Mouse (Mus musculus): ENCODE measurements around the gene Higd1a.

The Higd1a gene

DNA sequence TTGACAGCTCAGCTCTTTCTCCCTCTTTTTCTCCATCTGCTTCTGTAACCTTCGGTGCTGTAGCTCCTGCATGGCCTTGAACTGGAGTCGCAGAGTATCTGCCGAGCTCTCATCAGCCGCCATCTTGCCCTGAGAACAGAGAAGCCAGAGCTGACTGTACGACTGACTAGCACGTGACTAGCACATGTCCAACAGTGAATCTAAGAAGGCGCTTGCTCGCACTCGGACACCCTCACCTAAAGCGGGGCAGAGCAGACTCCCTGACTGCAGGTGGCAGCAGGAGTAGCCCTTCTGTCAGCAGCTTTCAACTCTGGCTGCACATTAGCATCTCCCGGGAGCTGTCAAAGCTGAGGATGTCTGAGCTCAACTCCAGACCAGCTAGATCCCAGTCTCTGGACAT, 24.3 kb downstream of the Higd1a start:
- DNase-seq = no peak

DNA sequence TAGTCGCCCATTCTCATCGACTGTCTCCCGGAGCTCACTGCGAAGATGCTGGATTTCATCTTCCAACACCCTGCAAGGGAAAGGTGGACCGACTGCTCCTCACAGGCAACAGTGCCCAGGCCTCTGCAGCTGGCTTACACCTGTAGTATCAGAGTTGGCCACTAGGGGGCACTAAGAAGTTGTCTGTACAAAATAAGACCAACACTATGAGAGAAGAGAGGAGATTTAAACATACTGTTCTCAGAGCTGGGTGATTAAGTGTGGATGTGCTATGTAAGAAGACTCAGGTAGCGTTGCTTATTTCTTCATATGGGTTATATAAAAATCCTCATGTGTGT, 27.2 kb downstream of the Higd1a start:
- peak; percentile 86 to 89 for DNase-seq

DNA sequence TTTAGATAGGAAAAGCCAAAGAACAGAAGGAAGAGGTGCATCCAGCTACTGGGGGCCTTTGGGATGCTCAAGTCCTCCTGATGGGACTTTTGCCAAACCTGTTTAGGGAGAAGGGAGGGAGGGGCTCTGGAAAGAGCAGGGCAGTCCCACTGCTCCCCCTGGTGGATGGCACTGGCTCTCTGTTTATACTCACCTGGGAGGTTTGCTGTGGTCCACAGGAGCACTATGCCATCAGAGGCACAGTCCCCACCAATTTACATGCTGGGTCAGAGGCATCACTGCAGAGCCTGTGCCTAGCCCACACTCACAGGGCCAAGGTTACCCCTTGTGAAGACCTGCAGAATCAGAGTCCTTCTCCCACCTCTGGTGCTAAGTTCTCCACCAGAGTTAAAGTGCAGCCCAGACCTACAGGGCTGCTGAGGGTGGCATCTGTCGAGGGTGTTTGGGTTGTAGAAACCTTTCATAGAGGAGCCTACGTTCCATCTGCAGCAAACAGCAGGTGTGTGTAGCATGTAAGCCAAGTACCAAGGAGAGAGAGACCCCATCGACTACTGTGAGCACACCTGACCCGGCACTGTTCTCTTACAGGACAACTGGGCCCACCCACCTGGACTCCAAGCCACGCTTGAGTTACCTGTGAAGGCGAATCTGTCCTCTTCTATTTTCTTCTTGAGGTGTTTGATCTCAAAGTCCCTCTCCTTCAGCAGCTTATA, 27.8 kb downstream of the Higd1a start:
- peak; percentile 55 to 57 for DNase-seq

DNA sequence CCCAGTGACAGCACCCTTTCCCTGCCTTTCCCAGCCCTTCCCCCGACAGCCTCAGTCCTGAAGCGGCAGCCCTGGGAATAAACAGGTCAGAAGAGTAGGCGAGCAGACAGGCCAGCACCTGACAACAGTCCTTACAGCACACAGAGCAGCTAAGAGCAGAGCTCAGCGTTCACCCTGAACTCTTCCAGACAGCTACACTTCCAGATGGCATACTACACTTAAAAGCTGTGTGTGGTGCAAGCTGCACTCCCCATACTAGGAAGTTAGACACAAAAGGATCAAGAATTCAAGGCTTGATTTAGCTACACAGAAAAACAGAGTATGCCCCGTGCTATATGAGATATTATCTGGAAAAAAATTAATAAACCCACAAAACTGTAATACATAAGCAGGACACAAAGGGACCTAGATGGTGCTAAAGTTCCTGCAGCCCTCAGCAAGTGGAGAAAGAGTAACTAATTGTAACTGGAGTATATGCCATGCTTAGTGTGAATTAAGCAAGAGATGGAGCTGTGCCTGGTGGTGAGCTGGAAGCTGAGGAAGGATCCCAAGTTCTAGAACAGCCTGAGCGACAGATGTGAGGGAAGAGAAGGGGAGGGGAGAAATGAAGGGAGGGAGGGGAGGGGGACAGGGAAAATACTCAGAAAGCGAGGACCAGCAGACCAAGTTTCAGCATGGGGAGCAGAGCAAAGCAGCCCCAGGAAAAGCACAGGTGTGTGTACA, 28.7 kb downstream of the Higd1a start:
- no peak for DNase-seq

DNA sequence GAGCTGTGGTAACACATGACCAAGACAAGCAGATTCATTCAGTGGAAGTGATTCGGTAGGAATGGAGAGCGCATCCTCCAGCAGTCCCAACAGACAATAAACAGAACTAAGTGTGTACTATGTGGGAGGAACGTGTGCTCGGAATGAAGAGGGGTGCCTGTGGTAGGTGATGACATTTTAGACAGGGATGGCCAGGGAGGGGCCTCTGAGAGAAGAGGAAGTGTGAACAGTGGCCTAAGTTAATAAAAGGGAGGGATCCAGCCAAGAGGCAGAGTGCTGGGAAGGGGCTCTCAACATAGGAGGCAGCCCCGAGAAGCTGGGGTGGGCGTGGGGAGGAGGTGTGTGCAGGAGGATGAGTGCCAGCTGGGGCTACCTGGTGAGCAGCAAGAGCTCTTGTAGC, 29.8 kb downstream of the Higd1a start:
- no peak for DNase-seq

DNA sequence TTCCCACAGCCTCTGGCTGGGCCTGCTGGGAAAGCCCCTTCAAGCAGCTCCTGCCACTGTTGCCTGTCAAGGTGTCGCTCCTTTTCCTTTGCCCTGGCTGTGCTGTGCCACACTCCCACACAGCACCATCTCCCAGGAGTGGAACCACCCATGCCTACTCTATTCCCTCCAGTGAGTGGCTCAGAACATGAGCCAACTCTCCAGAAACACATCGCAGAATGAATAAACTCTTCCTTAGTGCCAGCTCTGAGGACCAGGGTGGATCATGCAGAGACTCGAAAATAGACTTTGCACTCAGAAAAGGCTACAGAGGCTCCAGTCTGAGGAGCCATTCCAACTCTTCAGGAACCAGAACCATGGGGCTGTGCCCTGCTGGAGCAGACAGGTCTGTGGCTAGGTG, 31.8 kb downstream of the Higd1a start:
- DNase-seq = no peak

DNA sequence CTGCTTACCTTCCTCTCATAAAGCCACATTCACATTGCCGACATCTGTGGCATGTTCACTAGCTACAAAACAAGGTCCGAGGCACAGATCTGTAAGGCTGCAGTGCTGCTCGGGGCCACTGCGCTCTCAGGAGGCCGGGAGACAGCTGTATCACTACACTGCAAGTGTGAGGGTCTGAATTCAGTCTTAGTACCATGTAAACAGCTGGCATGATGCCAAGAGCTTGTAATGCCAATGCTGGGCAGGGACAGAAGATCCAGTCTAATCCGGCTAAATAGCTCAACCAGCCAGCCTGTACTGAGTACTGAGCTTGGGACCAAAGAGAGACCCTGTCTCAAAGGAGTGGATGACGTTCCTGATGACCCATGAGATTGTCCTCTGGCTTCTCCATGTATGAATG, 34.2 kb downstream of the Higd1a start:
- no peak for DNase-seq

DNA sequence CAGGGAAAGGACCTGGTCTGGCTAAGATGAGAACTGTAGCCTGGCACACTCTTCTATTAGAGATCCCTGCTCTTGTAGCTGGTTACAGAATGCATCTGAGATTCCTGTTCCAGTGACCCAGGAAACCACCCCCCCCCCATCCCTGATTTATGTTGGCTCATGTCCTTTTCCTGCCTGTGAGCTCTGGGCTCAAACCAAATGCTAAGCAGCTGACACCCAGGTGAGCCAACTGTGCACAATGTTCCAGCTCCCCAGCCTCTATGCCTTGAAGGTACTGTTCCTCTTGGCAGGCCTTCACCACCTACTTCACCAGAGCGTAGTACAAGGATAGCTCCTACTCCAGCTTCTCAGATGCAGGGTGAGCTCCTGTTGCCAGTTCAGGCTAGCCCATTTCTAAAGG, 35.1 kb downstream of the Higd1a start:
- no peak for DNase-seq

DNA sequence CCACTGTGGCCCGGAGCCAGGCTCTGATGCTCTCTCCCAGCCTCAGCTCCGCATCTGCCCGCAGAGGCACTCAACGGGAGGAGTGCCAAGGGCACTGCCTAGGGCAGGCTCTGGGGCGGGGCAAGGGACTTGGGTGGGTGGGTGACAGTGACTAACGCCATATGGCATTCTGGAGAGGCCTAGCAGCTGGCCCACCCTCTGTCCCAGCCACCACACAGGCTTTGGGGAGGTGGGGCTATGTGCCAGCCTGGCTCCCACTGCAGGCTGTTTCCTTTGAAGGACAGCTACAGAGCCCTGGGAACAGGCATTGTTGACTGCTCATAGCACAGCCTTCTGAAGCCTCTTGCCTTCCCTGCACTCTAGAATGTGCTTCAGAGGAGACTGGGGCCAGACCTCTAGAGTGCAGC, 35.6 kb downstream of the Higd1a start:
- DNase-seq = no peak

DNA sequence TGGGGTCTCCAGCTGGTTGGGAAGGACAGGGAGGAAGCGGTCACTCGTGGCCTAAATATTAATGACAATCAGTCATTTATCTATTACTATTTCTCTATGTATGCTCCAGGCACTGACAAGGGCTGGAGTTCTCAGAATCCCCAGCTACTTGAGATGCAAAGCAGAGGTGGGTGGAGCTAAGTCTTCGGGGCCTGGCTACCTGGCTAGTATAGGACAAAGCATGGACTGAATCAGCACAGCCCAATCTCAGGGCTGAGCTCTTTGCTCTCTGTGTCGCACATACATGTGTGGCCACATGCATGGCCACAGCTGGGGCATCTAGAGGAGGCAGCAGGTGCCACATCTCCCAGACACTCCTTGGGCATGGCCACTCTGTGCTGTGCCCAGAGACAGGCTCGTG, 37.4 kb downstream of the Higd1a start:
- no peak for DNase-seq

DNA sequence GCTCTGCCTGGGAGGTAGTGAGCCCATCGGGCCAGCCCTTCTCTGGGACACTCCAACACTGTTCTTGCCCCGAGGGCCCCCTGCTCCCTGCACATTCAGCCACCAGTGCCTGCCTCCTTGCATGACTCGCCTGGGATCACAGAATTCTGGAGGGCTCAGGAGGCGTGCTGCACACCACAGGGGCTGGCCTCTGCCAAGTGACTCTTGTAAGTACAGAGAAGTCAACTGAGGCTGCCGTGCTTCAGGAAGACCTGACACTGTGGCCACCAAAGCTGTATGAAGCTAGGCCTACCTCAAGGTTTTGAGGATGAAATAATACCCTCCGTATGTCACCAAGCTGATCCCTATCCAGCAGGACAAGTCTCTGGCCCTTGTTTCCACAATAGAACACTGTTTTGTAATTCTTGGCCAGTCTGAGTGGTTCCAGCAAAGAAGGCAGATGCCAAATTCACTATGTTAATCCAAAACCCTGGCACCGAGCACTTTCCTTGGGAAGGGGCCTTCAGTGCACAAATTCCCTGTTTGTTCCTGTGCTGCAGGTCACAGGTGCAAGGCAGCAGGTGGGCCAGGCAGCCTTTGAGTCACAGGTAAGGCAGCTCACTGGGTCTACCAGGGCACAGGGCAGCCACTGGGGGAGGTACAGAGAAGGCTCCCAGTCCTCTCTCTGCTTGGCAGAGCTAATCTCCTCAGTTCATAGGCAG, 38.2 kb downstream of the Higd1a start:
- no peak for DNase-seq

DNA sequence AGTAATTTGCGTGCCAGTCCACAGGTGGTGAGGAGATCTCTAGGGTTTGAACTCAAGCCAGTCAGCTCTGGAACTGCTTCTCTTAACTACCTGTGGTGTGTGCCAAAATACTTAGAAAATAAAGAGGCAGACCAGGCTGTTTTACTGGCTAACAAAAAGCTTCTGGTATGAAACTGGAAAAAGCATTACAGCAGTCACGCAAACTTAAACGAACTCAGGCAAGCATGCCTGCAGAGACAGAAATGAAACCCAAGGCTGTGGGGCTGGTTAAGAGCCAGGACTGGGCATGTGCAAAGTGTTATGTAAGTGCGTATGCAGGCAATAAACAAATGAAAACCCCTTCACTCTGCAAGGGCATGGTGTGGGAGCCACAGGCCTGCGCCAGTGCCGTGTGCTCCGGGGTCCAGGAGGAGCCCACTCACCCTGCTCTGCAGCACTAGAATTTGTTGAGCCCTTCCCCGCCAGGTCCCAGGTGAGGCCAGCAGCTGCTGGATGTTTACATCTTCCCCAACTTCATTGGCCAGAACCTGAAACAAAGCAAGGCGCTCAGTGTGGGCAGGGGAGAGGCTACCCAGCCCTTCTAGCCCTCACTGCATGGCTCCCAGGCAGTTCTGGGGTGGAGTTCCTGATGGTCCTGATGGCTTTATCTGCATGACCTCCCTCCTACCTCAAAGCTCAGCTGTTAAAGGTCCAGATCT, 38.9 kb downstream of the Higd1a start:
- no peak for DNase-seq

DNA sequence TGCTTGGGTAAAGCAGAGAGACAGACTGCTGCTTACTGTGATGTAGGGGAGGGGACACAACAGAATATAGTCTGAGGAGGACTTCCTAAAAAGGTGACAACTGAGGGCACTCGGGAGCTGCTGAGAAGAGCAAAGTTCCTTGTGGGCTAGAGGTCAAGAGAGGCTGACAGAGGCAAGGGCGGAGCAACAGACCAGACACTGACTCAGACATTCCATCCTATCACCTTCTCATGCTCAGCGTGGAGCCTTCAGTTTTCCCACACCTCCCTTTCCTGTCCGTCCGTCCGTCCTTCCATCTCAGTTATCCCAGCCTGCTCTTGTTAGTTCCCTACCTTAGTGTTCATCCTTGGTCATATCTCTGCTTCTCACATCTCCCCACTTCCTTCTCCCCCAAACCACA, 43.0 kb downstream of the Higd1a start:
- no peak for DNase-seq

DNA sequence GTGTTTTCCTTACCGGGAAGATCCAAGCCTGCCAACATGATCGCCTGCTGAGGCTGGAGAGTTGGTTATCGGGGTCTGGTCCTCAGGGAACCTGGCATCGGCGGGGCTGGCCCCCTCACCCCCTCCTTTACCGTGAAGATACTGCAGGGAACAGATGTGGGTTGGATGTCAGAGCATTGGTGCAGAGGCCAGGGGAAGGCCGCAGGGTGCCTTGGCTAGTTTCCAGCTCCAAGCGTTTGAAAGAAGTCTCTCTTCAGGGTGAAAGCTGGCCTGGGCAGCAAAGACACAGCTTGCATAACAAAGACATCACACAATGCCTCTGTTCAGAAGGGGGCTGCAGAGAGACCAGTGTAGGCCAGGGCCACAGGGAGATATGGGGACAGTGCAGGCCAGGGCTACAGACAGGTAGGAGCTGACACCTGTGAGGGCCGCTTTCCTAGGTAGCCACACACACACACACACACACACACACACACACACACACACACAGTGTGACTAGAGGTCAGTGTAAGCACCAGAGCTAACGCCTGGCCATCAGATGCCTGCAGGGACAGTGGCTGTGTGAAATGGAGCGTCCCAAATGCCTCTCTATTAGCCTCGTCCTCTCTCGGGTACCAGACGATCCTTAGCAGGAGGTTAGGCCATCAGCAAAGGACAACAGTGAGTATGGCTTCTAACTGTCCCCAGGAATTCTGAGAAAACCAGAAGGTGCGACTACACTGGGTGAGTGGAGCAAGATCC, 47.9 kb downstream of the Higd1a start:
- DNase-seq = no peak

DNA sequence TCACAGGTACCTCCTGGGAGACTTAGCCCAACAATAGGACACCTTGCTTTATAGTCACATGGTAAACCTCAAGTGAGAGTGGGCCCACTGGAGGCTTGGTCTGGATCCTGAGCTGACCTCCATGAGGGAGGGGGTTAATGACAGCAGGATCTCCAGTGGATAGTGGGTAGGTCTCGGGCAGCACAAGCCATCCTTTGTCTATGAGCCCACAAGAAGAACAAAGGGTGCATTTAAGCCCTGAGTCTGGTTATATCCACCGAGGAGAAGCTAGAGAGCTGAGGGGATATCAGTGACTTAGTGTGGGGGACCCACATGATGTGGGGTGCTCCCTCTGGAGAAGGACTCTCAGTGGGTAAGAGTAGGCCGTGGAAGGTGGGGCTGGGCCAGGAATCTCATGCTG, 49.7 kb downstream of the Higd1a start:
- DNase-seq = no peak

DNA sequence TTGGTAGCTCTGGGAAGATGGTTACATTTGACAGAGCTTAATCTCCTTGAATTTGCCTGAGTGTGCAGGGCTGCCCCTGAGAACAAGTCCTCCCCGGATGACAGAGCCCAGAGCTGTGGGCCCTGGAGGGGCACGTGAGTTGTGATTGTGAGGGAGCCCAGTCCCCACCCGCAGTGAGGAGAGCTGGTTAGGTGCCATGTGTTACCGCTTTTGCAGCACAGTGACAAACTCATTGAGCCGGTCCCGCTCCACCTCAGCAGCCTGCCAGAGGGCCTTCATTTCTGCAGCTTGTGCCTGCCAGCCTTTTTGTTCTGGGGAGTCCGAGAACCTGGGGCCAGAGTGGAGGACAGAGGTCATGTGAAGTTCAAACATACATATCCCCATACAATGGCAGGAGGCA, 50.2 kb downstream of the Higd1a start:
- no peak for DNase-seq

DNA sequence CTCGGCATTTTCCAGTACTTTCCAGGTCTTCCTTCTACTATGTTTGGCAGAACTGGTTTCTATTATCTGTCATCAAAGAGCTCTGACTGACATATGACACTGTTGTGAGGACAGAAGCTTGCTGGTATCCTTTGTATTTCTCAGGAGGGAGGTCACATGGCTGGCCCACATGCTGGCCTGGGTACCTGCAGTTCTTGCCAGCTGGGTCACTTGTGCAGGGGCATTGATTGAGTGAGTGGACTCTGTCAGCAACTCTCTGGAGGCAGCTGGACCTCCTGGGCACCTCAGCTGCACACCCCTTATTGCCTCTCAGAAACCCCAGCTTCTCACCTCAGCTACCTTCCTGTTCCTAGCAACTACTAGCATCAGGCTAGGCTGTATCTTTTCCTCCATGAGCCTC, 50.6 kb downstream of the Higd1a start:
- no peak for DNase-seq

DNA sequence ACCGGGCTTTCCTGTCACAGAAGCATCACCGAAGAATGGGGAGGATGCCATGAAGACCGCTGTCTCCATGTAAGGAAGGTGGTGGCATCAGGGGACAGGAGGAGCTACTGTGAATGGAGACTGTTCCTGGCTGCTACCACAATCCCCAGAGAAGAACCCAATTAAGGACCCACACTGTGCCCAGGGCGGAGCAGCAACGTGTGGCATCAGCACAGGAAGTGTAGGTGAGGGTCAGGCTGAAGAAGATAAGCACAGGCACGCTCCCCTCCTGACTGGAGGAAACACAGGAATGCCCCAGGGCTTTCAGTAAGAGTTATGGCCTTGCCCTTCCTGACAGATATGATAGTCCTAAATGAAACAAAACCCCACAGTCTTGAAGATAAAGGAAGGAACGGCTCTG, 55.4 kb downstream of the Higd1a start:
- no peak for DNase-seq

DNA sequence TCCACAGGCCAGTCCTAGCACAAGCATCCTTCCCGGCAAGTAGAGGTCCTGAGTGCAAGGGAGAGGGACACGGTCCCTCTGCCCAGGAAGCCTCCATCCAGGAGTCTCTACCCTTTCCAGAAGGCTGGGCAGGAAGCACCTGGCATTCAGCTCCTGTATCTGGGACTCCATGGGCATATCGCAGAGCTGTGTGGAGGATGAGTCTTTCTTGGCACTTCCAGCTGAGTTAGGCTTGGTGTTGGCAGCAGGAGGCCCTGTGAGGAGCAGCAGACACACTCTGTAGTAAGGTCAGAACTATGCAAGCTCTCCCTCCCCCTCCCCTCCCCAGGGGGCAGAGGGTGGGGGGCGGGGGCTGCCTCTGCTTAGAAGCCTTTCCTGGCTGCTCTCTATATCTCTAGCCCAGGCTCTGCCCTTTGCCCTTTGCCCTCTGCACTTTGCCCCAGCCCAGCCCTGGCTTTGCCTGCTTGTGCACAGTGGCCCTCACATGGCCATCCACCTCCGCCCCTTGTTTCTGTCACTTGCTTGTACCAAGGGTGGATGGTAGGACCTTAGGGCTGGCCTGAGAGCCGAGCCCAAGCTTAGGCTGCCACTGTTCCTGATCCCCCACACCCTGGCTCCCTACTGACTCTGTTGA, 59.2 kb downstream of the Higd1a start:
- DNase-seq = no peak

Measured in B cell, adult 2 months (primary cell).